Comparison of ENCODE assay signal across 7 mouse cellular contexts in the genomic region with DNA sequence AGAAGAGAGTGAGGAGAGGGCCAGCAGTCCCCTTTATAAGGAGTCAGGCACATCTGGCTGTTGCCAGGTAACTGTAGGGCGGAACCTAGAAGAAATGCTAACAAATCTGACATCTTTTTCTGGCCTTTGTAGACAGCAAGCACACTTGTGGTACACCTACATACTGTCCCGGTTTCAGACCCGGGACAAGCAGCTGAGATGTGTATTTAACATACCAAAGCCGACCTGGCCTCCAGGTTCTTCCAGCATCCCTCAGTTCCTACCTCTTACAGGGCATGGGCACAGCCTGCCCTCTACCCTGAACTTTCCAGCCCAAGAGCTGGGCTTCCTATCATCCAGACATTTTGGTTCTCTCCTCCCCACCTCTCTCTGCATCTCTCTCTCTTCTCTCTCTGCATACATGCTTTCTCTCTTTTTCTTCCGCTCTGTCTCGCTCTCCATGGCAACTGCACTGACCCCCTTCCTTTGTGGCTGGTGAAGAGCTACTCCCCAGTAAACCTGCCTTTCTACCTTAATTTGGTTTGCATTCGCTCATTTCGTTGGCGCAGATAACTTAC. TPM values are rescaled to one million over a fixed set of nuclear protein-coding genes. Genes with fewer than 3 reads are reported as not detected.
DNase-seq lines count a peak whose midpoint lies in the region; ATAC-seq and TF ChIP-seq lines count a peak whose summit lies in the region.

No protein-coding gene starts in this region.

- H3K36me3 ChIP-seq in hindbrain, embryonic 13.5 days: no peaks in the 10 kb centered on the region
- H3K36me3 ChIP-seq in midbrain, embryonic 13.5 days: no peaks in the 10 kb centered on the region

- DNase-seq in ES-CJ7 (ENCODE audit: low read depth, low spot score): peak; percentile 49
- DNase-seq in adrenal gland, postnatal 10 days: no peak
- DNase-seq in layer of hippocampus, adult 18-20 months (ENCODE audit: low spot score in 2 of 2): no peak
- DNase-seq in adrenal gland, adult (ENCODE audit: inconsistent age in 2 of 2, low spot score in 1 of 2): no peak

- H3K9me3 ChIP-seq in hindbrain, embryonic 13.5 days: no peaks in the 10 kb centered on the region
- no peaks in the 10 kb centered on the region for H3K9me3 ChIP-seq in midbrain, embryonic 13.5 days

- peak; percentile 65 for ATAC-seq in hindbrain, embryonic 13.5 days (ENCODE audit: low FRiP score)
- peak; percentile 72 for ATAC-seq in midbrain, embryonic 13.5 days

- 14% methylated on average over 9 of the region's 9 CpGs for whole genome bisulfite sequencing in hindbrain, embryonic 13.5 days
- WGBS in midbrain, embryonic 13.5 days: 14% methylated on average over 9 of the region's 9 CpGs

- TF ChIP-seq POLR2A in bone marrow macrophage, adult 2 months (IDR thresholded peaks at IDR 0.05; ENCODE audit: borderline replicate concordance, low read depth, low read length): no peak

- no peak for TF ChIP-seq CTCF in bone marrow macrophage, adult 2 months (IDR thresholded peaks at IDR 0.05; ENCODE audit: low read depth, low read length)

- H3K9ac ChIP-seq in hindbrain, embryonic 13.5 days: peak overlapping the region; percentile 39; the same call in 1 of the 2 replicates
- H3K9ac ChIP-seq in midbrain, embryonic 13.5 days (replicated peaks): peak overlapping the region; percentile 52; the same call in 1 of the 2 replicates

- peaks cover 16% of the 10 kb centered on the region for H3K4me1 ChIP-seq in bone marrow macrophage, adult 2 months (ENCODE audit: control insufficient read depth, insufficient read depth, low read length)
- H3K4me1 ChIP-seq in hindbrain, embryonic 13.5 days (replicated peaks): peaks cover 18% of the 10 kb centered on the region
- H3K4me1 ChIP-seq in midbrain, embryonic 13.5 days (replicated peaks): peaks cover 20% of the 10 kb centered on the region

- peak overlapping the region; percentile 40 for H3K4me2 ChIP-seq in hindbrain, embryonic 13.5 days
- H3K4me2 ChIP-seq in midbrain, embryonic 13.5 days (replicated peaks): peak overlapping the region; percentile 34

- peak overlapping the region; percentile 36; the same call in 1 of the 2 replicates for H3K4me3 ChIP-seq in bone marrow macrophage, adult 2 months (ENCODE audit: insufficient read depth, low read length)
- H3K4me3 ChIP-seq in hindbrain, embryonic 13.5 days: no peak overlapping the region
- H3K4me3 ChIP-seq in midbrain, embryonic 13.5 days (replicated peaks): no peak overlapping the region

- H3K27ac ChIP-seq in bone marrow macrophage, adult 2 months (ENCODE audit: insufficient read depth, low read depth, low read length): peak overlapping the region; percentile 74
- peak overlapping the region; percentile 78 for H3K27ac ChIP-seq in hindbrain, embryonic 13.5 days
- peak overlapping the region; percentile 81 for H3K27ac ChIP-seq in midbrain, embryonic 13.5 days

- H3K27me3 ChIP-seq in hindbrain, embryonic 13.5 days: no peaks in the 10 kb centered on the region
- no peaks in the 10 kb centered on the region for H3K27me3 ChIP-seq in midbrain, embryonic 13.5 days

RNA-seq across cellular contexts. Expression of gene Npl, which starts 18.1 kb away (rescaled TPM):
- polyA plus RNA-seq in bone marrow macrophage, adult 2 months (2012; ENCODE audit: insufficient read depth, insufficient read length, missing spikeins): 6.6 and 7.2 TPM in 2 replicates
- polyA plus RNA-seq in hindbrain, embryonic 13.5 days (2015; fragmentation: Nextera tagmentation; extraction: Ambion mirVana): 14.0 and 14.4 TPM in 2 replicates
- 10.0 and 12.2 TPM in 2 replicates for polyA plus RNA-seq in midbrain, embryonic 13.5 days (2015; fragmentation: Nextera tagmentation; extraction: Ambion mirVana)
- 1 to 10 TPM; 4.0 to 4.2 TPM for total RNA-seq in adrenal gland, postnatal 10 days (2021)
- 1 to 10 TPM; 3.4 to 4.8 TPM for total RNA-seq in layer of hippocampus, adult 18-20 months (2021)

RNA-seq across cellular contexts. Expression of gene Dhx9, which starts 44.3 kb away (rescaled TPM):
- polyA plus RNA-seq in bone marrow macrophage, adult 2 months (2012; ENCODE audit: insufficient read depth, insufficient read length, missing spikeins): 61.2 and 67.9 TPM in 2 replicates
- polyA plus RNA-seq in hindbrain, embryonic 13.5 days (2015; fragmentation: Nextera tagmentation; extraction: Ambion mirVana): 41.5 and 47.7 TPM in 2 replicates
- 51.6 and 53.7 TPM in 2 replicates for polyA plus RNA-seq in midbrain, embryonic 13.5 days (2015; fragmentation: Nextera tagmentation; extraction: Ambion mirVana)
- 100 to 1,000 TPM; 107 to 121 TPM for total RNA-seq in adrenal gland, postnatal 10 days (2021)
- total RNA-seq in layer of hippocampus, adult 18-20 months (2021): 100 to 1,000 TPM; 105 to 106 TPM
